Mouse (Mus musculus) kidney, adult 2 months (tissue): ENCODE measurements around the gene Amer2.

Source experiments
- CTCF ChIP-seq: fragments of 200-500 bp; conservative IDR thresholded peaks from 2 replicates; pipeline ENCODE4 v1.5.1; 2011; ENCODE audit warnings: low read depth, mild to moderate bottlenecking, control low read depth, low read length, moderate library complexity, mixed read lengths; ENCODE audit not compliant: insufficient read depth, insufficient read length
- POLR2A ChIP-seq: fragments of 200-500 bp; IDR thresholded peaks from one replicate; pipeline ENCODE4 v1.6.1; 2011; ENCODE audit warnings: low read depth, low read length, control low read depth

DNA sequence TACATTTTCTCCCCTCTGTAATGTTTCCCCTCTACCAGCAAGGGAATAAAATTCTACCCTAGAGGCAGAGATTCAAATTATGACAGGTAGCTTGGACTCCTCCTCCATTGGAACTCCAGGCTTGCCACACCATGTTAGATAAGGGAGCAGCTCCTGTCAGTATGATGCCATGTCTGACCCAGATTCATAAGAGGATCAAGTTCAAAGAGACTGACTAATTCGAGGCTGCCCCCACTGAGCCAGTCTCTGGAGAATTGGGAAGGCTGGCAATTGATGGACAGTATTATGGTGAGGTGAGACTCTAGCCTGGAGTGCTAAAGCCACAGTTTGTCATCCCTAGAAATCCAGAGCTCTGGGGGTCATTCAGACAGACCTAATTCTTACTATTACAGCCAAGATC lies 6.3 kb upstream of the Amer2 start:
- no peak for TF ChIP-seq POLR2A
- no peak for TF ChIP-seq CTCF
